Mouse (Mus musculus) left cerebral cortex, postnatal 4 days (tissue): Measurements from ENCODE around the gene Mylk2. TPM values are rescaled to one million over a fixed set of nuclear protein-coding genes. Genes with fewer than 3 reads are reported as not detected.

Experiments
- DNase-seq: peaks from one replicate; pipeline ENCODE4 v3.0.0-alpha.2; 2022
- intact Hi-C: fragments of 180-260 bp; cut with DNase I; formaldehyde crosslinking; loops from one replicate; pipeline ENCODE4 v1.15.1; 2025
- microRNA-seq: library from miRNA; unstranded; fragments of <30 nt; microRNA quantifications from one replicate; pipeline ENCODE4 v1.2.0, GENCODE M21; 2022
- total RNA-seq, 2 experiments: library from RNA; stranded (reverse); gene quantifications; 2 replicates each; pipeline ENCODE4 v1.2.3; 2021

The Mylk2 gene
- total RNA-seq, 2 experiments from 2014 or later = not detected

DNA sequence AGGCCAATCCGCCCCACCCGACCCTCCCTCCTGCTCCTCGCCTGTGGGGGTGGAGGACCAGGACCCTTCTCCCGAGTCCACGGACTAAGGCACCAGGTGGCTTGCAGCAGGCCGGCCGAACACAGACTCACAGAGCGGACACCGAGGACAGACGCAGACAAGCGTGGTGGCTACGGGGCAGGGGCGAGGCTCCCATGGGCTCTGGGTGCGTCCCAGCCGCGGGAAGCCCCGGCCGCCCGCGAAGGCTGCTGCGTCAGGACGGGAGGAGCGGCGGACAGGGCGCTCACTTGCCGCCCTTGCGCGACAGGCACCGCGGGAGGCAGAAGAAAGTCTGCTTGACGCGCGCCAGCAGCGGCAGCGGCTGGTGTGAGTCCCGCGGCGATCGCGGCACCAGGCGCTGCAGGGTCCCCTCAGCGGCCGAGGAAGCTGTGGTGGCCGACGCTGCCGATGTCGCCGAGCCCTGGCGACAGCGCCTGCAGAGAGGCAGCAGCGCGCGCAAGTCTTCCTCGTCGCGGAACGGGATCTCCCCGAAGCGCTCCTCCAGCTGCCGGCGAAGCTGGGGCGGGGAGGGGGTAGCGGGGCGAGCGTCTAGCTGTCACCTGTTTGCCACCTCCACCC is 31.9 kb downstream of the Mylk2 start:
- no peak for DNase-seq
- intact Hi-C loops = no loop called here

DNA sequence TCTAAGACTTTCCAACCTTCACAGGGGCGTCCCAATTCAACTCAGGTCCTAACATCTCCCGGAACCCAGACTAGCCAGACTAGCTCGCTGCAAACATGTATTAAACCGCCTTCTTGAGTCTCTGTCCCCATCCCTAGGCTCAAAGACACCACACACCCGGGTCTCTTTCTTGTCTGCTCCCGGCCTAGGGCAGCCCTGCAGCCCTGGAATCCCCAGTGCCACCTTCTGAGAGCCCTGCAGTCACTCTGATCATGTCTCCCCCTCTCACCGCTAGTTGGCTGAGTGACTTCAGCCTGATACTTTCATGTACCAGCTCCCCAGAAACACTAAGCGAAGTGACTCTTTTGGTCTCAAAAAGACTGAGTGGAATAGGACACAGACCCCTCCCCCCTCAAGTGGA is 32.4 kb downstream of the Mylk2 start:
- intact Hi-C loops = no loop called here
- no peak for DNase-seq

DNA sequence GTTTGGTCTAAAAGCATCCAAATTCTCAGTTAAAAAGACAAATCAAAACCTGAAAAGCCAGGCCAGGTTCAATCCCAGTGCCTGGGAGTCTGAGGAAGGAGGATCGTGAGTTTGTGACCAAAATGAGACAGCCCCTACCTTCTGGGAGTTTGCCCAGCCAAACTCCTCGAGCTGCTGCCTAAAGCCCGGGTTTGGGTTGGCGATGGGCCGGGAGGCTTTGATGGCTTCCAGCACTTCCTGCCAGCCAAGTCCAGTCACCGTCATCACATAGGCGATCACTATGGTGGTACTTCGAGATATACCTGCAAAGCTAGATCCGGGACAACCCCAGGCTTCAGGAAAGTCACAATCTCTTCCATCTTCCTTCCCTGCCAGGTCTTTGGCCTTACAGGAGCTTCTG is 32.9 kb downstream of the Mylk2 start:
- DNase-seq = no peak

DNA sequence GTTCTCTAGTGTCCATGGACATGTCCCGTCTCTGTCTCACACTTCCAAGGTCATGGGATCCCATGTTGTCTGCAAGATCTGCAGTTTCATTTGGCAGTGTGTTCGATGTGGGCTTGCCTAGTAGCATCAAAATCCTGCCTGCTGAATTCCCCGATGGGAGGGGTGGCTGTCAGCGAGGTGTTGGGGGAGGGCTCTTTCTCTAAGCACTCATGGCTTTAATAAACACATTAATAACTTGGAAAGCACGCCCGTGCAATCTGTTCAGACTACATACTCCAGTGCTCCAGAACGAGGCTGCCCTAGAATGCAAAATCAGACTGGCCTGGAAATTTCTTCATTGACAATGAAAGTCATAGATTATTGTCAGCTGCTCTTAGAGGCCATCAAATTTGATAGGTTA is 35.9 kb downstream of the Mylk2 start:
- intact Hi-C loops = no loop called here
- DNase-seq = peak; percentile 37

More for the DNA sequence above, 32.9 kb downstream of the Mylk2 start:
- intact Hi-C loops = no loop called here

DNA sequence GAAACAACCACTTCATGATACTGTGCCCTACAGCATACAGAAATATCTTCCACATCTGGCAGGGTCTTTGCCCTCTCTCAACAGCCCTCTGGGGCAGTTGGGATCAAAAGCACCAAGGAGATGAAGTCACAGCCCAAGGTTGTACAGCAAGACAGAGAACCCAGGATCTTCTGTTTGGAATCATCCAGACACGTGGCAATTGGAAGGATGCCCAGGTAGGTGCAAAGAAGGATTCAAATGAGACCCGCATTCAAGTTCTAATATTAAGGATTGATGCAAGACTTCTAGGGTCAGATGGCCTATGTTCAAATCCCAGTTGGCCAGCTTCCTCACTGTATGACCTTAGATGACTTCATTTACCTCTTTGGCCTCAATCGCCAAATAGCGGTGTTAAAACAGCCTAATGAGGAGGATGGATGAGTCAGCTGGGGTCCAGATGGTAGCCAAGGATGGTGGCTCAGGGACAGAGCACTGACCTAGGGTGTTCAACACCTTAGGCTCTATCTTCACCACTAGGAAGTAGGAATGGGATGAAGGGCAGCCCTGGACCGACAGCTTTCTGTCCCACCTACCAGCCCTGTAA is 37.4 kb downstream of the Mylk2 start:
- no peak for DNase-seq
- intact Hi-C loops = no loop called here

DNA sequence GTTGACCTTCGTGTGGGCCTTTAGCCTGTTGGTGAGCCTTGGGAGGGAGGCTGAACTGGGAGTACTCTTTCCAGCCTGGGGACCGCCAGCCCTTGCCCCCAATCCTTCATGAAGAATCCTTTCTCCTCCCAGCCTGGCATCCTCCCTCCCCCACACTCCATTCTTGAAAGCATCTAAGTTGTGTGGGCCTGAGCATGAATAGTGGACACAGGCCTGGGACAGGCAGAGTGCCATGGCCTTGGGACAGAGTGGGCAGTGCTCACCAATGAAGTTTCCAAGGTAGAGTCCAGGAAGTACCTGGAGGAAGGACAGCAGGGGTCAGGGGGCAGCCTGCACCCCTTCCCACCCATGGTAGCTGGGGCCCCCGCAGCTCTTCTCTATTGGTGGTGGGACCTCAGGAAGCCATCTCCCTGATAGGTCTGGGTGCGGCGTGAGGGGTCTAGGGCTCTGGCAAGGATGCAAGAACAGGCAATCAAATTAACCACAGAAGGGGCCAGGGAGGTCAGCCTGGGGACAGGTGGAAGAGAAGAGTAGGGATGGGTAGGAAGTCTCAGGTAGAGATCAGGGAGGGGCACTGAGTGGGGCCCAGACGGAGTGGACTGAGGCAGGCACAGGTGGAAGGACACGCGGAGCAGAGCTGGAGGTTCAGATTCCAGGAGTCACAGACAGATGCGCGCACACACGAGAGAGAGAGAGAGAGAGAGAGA is 39.4 kb downstream of the Mylk2 start:
- no peak for DNase-seq
- intact Hi-C loops = no loop called here

DNA sequence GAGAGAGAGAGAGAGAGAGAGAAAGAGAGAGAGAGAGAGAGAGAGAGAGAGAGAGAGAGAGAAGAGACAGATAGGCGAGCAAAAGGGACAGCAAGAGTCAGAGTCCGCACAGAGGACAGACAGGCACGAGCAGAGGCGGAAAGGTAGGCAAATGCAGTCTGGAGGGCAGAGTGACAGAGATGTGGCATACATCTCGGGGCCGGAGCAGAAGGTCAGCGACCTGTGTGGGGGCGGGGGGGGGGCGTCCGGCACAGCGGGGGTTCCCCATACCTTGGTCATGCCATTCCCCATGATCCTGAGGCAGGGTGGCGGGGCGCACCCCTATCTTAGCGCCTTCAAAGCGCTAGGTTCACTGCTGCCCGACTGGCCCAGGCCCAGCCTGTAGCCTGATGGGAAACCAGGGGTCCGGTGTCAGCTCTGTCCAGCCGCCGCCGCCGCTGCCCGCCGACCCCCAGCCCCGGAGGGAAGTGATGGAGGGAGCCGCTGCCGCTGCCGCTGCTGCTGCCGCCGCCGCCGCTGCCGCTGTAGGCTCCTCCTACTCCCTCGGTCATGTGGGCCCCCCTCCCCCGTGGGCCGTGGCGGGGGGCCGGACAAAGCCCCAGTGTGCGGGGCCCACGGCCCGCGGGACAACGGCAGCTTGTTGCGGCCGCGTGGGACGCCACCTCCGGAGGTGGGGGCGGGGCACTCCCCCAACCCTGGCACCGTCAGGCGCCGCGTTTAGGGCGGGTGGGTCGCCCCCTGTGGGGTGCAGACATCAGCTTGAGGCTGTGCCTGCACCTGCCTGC is 40.1 kb downstream of the Mylk2 start, which contains the start of gene Dusp15:
TSS of gene Dusp15 (minus strand) at position 634 of the 785 bp plus-strand sequence.
- intact Hi-C loops = no loop called here
- DNase-seq = peak; percentile 52

DNA sequence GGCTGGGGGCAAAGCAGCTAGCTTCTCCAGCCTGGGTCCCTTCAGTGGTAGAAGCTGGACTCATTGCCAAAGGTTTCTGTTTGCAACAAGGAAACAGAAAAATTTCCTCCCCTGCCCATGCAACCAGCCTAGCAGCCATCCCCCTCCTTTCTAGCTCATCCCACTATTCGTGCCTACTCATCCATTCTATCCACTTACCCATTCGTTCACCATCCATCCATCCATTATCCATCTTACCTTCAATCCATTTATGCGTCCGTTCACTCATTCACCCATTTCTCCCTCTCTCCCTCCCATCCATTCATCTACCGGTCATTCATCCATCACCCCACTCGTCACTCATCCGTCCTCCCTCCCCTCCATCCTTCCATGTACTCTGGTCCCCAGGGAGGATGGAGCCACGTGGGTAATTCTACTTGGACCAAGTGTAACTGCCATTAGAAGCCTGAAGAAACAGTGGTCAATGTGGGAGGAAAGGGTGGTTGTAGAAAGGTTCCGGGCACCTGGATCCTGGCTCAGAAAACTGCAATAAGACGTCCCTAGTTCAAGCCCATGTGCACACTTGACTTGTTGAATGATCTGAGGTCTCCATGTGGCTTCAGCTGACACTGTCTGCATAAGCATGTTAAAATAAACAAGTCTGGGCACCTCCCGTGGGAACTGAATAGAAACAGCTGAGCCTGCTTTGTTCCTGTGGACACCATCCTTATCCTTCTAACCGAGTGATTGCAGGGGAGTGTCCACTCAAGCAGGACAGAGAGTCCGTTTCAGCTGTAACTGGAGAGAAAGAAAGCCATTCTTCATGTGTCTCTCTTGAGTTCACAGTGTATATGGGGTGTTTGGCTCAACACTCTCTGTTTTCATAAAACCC is 40.9 kb downstream of the Mylk2 start:
- intact Hi-C loops = no loop called here

DNA sequence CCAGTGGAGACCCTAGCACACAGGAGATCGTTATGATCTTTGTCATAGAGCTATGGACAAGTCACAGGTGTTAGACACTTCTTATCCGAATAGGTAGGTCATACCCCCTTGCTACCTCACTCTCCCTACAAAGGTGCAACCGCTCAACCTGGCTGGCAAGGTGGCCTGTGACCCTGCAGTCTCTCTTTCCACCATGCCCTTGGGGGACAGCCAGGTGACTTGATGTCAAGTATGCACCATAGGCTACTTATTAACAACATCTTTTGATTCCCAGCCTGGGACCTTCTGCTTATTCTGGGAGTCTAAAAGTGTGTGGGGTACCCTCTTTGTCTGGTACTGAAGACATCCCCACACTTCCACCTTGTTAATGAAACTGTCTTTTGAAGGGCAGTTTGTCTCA is 47.0 kb downstream of the Mylk2 start:
- no peak for DNase-seq
- intact Hi-C loops = no loop called here

More for the DNA sequence above, 40.9 kb downstream of the Mylk2 start:
- DNase-seq = peak; percentile 35

DNA sequence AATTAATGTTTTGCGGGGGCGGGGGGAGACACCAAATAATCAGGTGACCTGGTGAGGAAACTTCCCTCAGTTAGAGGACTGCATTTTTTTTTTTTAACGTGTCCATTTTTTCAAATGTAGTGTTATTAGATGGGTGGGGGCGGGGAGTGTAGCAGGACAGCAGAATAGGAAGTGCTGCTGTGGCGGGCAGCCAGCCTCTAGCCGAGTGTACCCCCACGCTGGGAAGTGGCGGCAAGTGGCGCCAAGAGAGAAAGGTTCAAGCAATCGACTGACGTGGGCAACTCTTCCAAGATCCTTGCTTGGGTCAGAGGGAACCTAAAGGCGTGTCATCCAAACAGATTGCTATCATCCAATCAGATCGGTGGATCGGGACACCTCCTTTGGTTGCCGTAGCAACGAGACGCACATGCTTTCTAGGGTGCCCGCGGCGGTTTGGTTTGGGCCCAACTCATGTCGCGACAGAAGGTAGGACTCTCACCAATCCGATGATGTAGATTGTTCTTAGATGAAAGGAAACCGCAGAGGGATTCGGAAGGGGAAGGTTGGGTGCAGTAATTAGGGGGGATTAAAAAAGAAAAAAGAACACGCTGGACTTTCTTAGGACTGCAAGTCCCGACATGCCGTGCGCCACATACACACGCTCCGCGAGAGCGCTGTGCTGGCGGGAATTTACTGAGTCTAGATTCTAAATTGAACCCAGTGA is 51.1 kb downstream of the Mylk2 start, which contains the start of gene Ttll9:
TSS of gene Ttll9 (plus strand) at position 395 of the 703 bp plus-strand sequence.
- intact Hi-C loops = no loop called here
- DNase-seq = peak; percentile 82

DNA sequence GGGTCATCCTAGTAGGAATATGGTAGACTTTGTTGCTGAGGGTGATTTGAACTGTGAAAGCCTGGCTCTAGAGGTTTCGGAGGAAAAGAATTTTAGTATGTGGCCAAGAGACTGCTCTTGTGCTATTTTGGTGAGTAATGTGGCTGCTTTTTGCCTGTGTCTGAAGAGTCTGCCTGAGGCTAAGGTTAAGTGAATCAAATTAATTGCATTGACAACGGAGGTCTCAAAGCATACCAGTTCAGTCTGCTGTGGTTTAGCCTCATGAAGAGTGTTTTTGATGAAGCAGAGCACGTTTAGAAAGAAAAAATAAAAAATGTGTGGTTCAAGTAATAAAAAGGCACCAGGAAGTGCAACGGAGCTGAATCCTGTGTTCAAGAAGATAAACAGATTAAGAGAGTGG is 54.4 kb downstream of the Mylk2 start:
- no peak for DNase-seq
- intact Hi-C loops = no loop called here

Small RNA genes lying within 50 kb of the gene (microRNA-seq; reads per million reads assigned to microRNA genes)
- gene Mir5622 = not detected

Other genes starting within 250 kb of the Mylk2 start
- 100 to 1,000 TPM; 149 to 160 TPM for gene H13, start 241.9 kb upstream of the Mylk2 start, total RNA-seq
- gene Mcts2, start 224.3 kb upstream of the Mylk2 start, total RNA-seq = 10 to 100 TPM; 30.4 to 32.5 TPM
- 10 to 100 TPM; 25.6 to 27.6 TPM for gene Id1, start 175.1 kb upstream of the Mylk2 start, total RNA-seq
- gene Cox4i2, start 157.2 kb upstream of the Mylk2 start, total RNA-seq = 1 to 10 TPM; 1.7 to 1.9 TPM
- gene Bcl2l1, start 79.6 kb upstream of the Mylk2 start, total RNA-seq = 100 to 1,000 TPM; 113 to 116 TPM
- gene Tpx2, start 63.4 kb upstream of the Mylk2 start, total RNA-seq = 10 to 100 TPM in 1 of 2 experiments, 1 to 10 TPM in 1; 9.8 to 11.0 TPM
- gene Foxs1, start 21.9 kb downstream of the Mylk2 start, total RNA-seq = 1 to 10 TPM; 1.6 TPM
- 10 to 100 TPM; 18.3 to 22.2 TPM for gene Dusp15, start 40.3 kb downstream of the Mylk2 start, total RNA-seq
- 1 to 10 TPM; 3.3 to 5.2 TPM for gene Ttll9, start 51.1 kb downstream of the Mylk2 start, total RNA-seq
- gene Pdrg1, start 104.1 kb downstream of the Mylk2 start, total RNA-seq = 10 to 100 TPM; 91.7 to 92.5 TPM
- 10 to 100 TPM; 23.2 to 23.4 TPM for gene Xkr7, start 120.5 kb downstream of the Mylk2 start, total RNA-seq
- gene Ccm2l, start 154.6 kb downstream of the Mylk2 start, total RNA-seq = 1 to 10 TPM; 3.0 to 4.7 TPM
- gene Hck, start 197.1 kb downstream of the Mylk2 start, total RNA-seq = 1 to 10 TPM; 3.6 to 3.8 TPM
- 100 to 1,000 TPM; 118 to 120 TPM for gene Tm9sf4, start 250.0 kb downstream of the Mylk2 start, total RNA-seq